Mouse (Mus musculus): Measurements from ENCODE around the gene Usp45.
A peak's percentile ranks its signal among the peaks of the same experiment; 100 is the strongest.

DNA sequence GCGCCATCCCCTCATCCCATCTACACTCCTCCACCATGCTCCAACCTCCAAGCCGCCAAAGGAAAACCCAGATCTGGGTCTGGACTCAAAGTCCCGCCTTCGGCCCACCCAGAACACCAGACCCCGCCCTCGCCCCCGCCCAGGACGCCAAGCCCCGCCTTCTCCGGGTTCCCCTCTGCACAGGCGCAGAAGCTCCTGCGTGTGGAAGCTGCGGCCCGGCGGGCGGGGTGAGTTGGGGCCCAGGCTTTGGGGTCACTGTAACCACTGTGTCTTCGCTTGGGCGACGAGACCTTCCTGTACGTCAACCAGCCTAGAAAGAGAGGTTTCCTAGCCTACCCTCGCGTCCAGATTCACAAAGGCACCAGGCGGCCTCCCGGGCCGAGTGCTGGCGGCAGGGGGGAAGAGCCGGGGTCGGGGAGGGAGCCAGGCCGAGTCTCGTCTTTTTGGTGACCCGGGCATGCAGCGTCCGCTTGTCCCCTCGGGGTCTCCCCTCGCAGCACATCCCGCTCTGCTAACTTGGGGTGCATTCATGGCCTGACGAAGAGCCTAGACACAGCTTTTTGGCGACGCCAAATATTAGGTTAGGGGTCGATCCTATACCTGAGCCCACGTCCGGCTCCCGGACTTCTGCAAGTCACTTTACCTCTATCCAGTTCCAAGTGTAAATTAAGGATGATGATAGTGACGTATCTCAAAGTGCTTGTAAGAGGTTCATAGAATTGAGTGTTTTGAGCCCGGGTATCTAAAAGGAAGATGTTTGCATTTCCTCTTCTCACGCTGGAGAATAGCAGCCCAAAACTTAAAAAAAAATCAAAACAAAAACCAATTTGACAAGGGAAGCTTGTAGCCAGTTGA is 9.4 kb downstream of the Usp45 start:
- no peak for TF ChIP-seq CTCF (IDR thresholded peaks at IDR 0.05; ENCODE audit: control insufficient read depth, insufficient read depth, insufficient replicate concordance, low read depth, low read length)
- TF ChIP-seq POLR2A (IDR thresholded peaks at IDR 0.05; ENCODE audit: control insufficient read depth, low read depth, low read length) = peak; percentile 74

All from testis, adult 2 months (tissue).